Mouse (Mus musculus): ENCODE data around the gene Ddx52.

GRCm38 (mm10) chr11:83893325-83893724 is 48.5 kb upstream of the Ddx52 start:
- no peak for TF ChIP-seq POLR2A (IDR thresholded peaks at IDR 0.05; ENCODE audit: low read depth, low read length)
- no peak for TF ChIP-seq CTCF (IDR thresholded peaks at IDR 0.05; ENCODE audit: extremely low read depth, insufficient read length, insufficient replicate concordance, low read depth, low read length)
